Mouse (Mus musculus): ENCODE data around the gene Ncapg.

The Ncapg gene

DNA sequence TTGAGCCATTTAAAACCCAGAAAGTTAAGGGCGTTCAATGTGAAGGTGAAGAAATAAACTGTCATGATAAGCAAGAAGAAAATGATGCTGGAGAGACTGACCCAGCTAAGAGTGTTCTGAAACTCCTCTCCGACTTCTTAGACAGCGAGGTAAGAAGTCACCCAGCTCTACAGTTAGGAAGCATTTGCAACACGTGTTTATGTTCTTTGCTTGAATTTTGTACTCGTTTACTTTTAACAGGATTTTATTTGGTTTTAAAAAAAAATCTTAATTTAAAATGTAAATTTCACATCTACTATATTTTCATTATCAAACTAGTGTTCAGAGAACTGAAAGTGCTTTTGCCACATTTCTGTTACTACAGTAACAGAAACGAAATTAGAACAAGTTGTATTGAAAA, 22.0 kb downstream of the Ncapg start:
- DNase-seq (ENCODE audit: low read depth, low spot score), result no peak

DNA sequence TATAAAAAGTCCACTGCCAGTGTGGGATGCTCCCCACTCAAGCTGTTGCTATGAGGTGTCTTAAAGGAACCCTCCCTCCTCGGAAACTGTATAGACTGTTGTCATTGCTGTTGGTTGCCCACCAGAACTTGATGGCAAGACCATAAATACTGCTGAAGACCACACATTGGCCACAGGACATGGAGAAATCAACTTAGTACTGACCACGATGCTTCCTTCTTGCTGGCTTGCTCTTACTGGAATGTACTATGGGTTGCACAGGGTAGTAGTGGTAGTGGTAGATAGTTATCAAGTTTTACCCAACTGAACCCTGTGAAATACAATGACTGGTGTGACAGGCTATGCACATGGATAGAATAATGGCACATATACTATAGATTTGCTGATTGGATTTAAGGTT, 37.1 kb downstream of the Ncapg start:
- DNase-seq (ENCODE audit: low read depth, low spot score), result no peak

DNA sequence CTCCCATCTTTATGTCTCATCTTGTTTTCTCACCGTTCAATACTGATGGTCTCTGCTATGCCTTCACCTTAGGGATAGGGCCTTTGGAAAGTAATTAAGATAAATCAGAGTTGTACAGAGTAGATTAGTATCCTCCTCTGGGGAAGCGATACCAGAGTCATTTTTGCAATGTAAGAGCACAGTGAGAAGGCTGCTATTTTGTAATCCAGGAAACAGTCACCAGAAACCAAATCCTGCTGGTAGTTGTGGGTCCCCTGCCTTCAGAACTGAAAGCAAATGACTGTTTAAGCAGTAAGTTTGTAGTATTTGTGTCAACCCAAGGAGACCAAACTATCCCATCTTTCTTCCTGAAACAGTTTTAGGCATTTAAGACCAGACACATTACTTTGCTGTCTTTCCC, 39.9 kb downstream of the Ncapg start:
- no peak for DNase-seq (ENCODE audit: low read depth, low spot score)

DNA sequence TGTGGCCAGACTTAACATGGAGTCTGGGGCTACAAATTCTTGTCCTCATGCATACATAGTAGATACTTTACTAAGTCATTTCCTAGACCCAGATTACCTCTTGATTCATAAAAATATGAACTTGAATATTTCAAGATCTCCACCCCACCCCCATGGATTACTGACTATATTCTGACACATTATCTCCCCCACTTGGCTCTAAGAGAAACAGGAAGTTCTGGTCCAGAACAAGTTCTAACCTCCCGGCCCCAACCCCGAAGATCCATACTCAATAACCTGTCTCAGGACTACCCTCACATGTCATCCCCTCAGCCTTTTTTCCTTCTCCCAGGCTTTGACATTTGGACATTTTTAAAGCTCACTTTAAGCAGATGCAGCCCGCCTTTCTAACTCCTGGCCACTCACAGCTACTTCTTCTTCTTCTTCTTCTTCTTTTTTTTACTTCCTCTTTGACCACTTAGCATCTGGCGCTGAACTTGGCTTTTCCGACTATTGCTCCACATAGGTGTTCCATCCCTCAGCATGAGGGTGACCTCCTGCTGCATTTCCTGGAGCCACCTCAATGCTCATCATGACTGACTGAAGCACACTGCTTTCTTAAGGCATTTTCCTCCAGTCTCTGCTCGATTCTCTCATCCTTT, 49.2 kb downstream of the Ncapg start:
- DNase-seq (ENCODE audit: low read depth, low spot score), result peak; percentile 30

DNA sequence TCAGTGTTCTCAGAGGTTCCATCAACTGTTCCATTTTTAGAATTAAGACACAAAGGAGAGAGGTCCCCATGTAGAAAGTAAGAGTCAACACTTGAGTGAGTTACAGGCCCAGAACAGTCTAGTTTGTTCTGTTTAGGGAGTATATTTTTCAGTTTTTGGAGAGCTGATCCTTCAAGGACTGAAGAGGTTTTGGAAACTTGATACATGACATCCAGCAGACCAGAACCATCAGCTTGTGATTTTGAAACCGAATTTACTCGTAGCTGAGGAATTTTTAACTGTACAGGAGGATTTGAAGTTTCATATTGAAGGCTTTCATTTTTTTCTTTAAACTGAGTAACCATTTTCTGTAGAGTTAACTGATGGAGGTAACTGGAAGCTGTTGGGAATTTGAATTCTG, 64.0 kb downstream of the Ncapg start:
- DNase-seq (ENCODE audit: low read depth, low spot score), result no peak

DNA sequence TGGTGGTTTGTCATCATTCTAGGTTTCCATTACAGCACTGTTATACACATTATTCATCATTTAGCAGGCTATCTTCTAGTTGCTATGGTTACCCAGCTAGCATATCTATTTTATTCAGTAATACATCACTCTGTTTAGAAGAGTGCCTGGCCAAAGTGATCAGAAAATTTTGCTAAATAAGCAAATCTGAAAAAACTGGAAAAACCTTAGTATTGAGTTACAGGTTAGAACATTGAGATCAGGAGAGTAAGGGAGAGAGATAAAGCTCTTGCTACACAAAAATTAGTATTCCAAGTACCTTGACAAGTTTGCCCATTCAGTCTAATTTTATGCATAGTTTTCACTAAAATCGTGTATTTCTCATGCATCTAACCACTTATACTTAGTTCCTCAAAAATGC, 68.2 kb downstream of the Ncapg start:
- DNase-seq (ENCODE audit: low read depth, low spot score), result no peak

Measured in A20 (cell line).